Mouse (Mus musculus) liver, adult 2 months (tissue): ENCODE results near the gene Ddx6.

Experiments used
- CTCF ChIP-seq: fragments of 200-500 bp; IDR thresholded peaks from 2 replicates; pipeline ENCODE4 v1.5.1; 2011; ENCODE audit warnings: low read depth, low read length, control low read depth
- POLR2A ChIP-seq: fragments of 200-500 bp; IDR thresholded peaks from 2 replicates; pipeline ENCODE4 v1.6.1; 2011; ENCODE audit warnings: low read length, control low read depth; ENCODE audit not compliant: insufficient read depth; ENCODE audit errors: extremely low read depth

- TF ChIP-seq CTCF = no peak
- no peak for TF ChIP-seq POLR2A
Observed at GRCm38 (mm10) chr9:44593886-44594285, 10.8 kb upstream of the Ddx6 start.
